Mouse (Mus musculus): ENCODE data around the gene Lbx2. TPM values are rescaled to one million over a fixed set of nuclear protein-coding genes. Genes with fewer than 3 reads are reported as not detected.

Lbx2 gene
- polyA plus RNA-seq, 1 experiment = 0.40 TPM

- H3K27ac ChIP-seq (ENCODE audit: insufficient read depth, low read length) = no peak overlapping the region
- H3K4me3 ChIP-seq (ENCODE audit: insufficient read depth, low read length) = no peak overlapping the region; the same call in 1 of the 2 replicates
- H3K4me1 ChIP-seq (ENCODE audit: control insufficient read depth, insufficient read depth, low read length) = peaks cover 5% of the 10 kb centered on the region
- TF ChIP-seq POLR2A (IDR thresholded peaks at IDR 0.05; ENCODE audit: extremely low read depth, insufficient read depth, low read length) (no peak), CTCF (IDR thresholded peaks at IDR 0.05; ENCODE audit: extremely low read depth, insufficient read depth, low read length) (peak; percentile 66)
These were observed 21.6 kb downstream of the Lbx2 start for GRCm38 (mm10) chr6:83107566-83108400.

GRCm38 (mm10) chr6:83108762-83109668, 22.8 kb downstream of the Lbx2 start, which contains the start of gene Mrpl53:
TSS of gene Mrpl53 (plus strand) at chr6:83109040.
- peak within 1 kb of the TSS; percentile 98 for H3K4me3 ChIP-seq (ENCODE audit: insufficient read depth, low read length)
- TF ChIP-seq POLR2A (IDR thresholded peaks at IDR 0.05; ENCODE audit: extremely low read depth, insufficient read depth, low read length) = peak; percentile 88
- TF ChIP-seq CTCF (IDR thresholded peaks at IDR 0.05; ENCODE audit: extremely low read depth, insufficient read depth, low read length) = no peak
- H3K4me1 ChIP-seq (ENCODE audit: control insufficient read depth, insufficient read depth, low read length) = peaks cover 5% of the 10 kb centered on the region
- H3K27ac ChIP-seq (ENCODE audit: insufficient read depth, low read length) = peak within 1 kb of the TSS; percentile 84

DNA sequence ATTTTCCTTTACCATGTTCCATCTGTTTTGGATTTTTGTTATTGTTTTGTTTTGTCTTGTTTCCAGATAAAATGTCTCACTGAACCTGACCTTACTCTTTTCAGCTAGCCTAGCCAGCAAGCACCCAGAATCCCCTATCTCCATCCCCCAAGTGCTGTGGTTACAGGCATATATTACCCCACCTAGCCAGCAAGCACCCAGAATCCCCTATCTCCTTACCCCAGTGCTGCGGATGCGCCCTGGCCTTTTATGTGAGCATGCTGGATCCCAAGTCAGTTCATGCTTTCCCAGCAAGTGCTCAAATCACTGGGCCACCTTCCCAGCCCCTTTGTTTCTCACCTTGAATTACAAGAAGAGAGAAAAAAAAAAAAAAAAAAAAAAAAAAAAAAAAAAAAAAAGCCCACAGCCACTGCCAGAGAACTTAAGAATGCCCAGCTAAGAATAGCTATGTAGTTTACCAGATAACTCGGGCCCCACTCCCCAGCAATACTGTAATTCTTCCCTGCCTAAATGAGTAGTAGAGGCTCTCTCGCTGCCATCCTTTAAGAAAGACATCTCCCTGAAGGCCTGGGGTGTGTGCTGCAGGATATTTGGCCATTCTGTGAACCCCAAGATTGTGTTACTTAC, 25.5 kb downstream of the Lbx2 start:
- Histone ChIP-seq H3K4me3 (ENCODE audit: insufficient read depth, low read length) (no peak overlapping the region), H3K27ac (ENCODE audit: insufficient read depth, low read length) (no peak overlapping the region), H3K4me1 (ENCODE audit: control insufficient read depth, insufficient read depth, low read length) (peaks cover 3% of the 10 kb centered on the region; the same call in 1 of the 2 replicates)
- TF ChIP-seq POLR2A (IDR thresholded peaks at IDR 0.05; ENCODE audit: extremely low read depth, insufficient read depth, low read length) (no peak), CTCF (IDR thresholded peaks at IDR 0.05; ENCODE audit: extremely low read depth, insufficient read depth, low read length) (no peak)

GRCm38 (mm10) chr6:83115011-83115671, 29.0 kb downstream of the Lbx2 start, which contains the start of gene Mogs:
TSS of gene Mogs (plus strand) at chr6:83115496.
- Histone ChIP-seq H3K27ac (ENCODE audit: insufficient read depth, low read length) (peak within 1 kb of the TSS; percentile 19; the same call in 1 of the 2 replicates), H3K4me3 (ENCODE audit: insufficient read depth, low read length) (peak within 1 kb of the TSS; percentile 64), H3K4me1 (ENCODE audit: control insufficient read depth, insufficient read depth, low read length) (no peaks in the 10 kb centered on the region)
- TF ChIP-seq POLR2A (IDR thresholded peaks at IDR 0.05; ENCODE audit: extremely low read depth, insufficient read depth, low read length) (peak; percentile 95), CTCF (IDR thresholded peaks at IDR 0.05; ENCODE audit: extremely low read depth, insufficient read depth, low read length) (no peak)

DNA sequence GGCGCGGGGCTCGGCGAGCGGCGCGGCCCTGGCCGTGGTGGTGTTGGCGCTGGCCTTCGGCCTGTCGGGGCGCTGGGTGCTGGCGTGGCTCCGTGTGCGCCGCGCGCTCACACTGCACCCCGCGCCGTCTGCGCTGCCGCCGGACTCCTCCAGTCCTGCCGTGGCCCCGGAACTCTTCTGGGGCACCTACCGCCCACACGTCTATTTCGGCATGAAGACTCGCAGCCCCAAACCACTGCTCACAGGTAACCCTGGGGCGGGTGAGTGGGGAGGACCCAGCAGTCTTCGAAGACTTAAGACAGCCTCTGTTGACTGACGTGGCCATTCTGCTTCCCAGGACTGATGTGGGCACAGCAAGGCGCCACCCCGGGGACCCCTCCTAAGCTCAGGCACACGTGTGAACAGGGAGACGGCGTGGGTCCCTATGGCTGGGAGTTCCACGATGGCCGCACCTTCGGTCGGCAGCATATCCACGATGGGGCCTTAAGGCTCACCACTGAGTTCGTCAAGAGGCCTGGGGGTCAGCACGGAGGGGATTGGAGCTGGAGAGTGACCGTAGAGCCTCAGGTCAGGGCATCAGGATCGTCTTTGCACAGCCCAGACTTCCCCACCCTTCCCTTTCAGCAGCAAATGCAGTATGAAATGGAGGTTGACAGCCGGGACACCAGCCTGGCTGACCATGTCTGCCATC, 29.7 kb downstream of the Lbx2 start:
- peak overlapping the region; percentile 64 for H3K4me3 ChIP-seq (ENCODE audit: insufficient read depth, low read length)
- H3K27ac ChIP-seq (ENCODE audit: insufficient read depth, low read length) = no peak overlapping the region
- TF ChIP-seq POLR2A (IDR thresholded peaks at IDR 0.05; ENCODE audit: extremely low read depth, insufficient read depth, low read length) (no peak), CTCF (IDR thresholded peaks at IDR 0.05; ENCODE audit: extremely low read depth, insufficient read depth, low read length) (no peak)
- no peaks in the 10 kb centered on the region for H3K4me1 ChIP-seq (ENCODE audit: control insufficient read depth, insufficient read depth, low read length)

GRCm38 (mm10) chr6:83116373-83117164, 30.4 kb downstream of the Lbx2 start:
- H3K27ac ChIP-seq (ENCODE audit: insufficient read depth, low read length) = no peak overlapping the region
- no peaks in the 10 kb centered on the region for H3K4me1 ChIP-seq (ENCODE audit: control insufficient read depth, insufficient read depth, low read length)
- TF ChIP-seq CTCF (IDR thresholded peaks at IDR 0.05; ENCODE audit: extremely low read depth, insufficient read depth, low read length) (no peak), POLR2A (IDR thresholded peaks at IDR 0.05; ENCODE audit: extremely low read depth, insufficient read depth, low read length) (no peak)
- H3K4me3 ChIP-seq (ENCODE audit: insufficient read depth, low read length) = peak overlapping the region; percentile 64

DNA sequence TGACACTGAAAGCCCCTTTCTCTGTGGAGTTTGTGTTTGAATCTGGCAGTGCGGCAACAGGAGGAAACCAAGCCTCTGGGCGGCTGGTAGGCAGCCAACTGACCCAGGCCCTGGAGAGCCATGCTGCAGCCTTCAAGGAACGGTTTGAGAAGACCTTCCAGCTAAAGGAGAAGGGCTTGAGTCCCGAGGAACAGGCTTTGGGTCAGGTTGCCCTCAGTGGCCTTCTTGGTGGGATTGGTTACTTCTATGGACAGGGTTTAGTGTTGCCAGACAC, 30.9 kb downstream of the Lbx2 start:
- Histone ChIP-seq H3K4me3 (ENCODE audit: insufficient read depth, low read length) (no peak overlapping the region), H3K27ac (ENCODE audit: insufficient read depth, low read length) (no peak overlapping the region), H3K4me1 (ENCODE audit: control insufficient read depth, insufficient read depth, low read length) (no peaks in the 10 kb centered on the region)
- no peak for TF ChIP-seq CTCF (IDR thresholded peaks at IDR 0.05; ENCODE audit: extremely low read depth, insufficient read depth, low read length)
- no peak for TF ChIP-seq POLR2A (IDR thresholded peaks at IDR 0.05; ENCODE audit: extremely low read depth, insufficient read depth, low read length)

- no peak overlapping the region for H3K27ac ChIP-seq (ENCODE audit: insufficient read depth, low read length)
- no peaks in the 10 kb centered on the region for H3K4me1 ChIP-seq (ENCODE audit: control insufficient read depth, insufficient read depth, low read length)
- H3K4me3 ChIP-seq (ENCODE audit: insufficient read depth, low read length) = no peak overlapping the region
- TF ChIP-seq POLR2A (IDR thresholded peaks at IDR 0.05; ENCODE audit: extremely low read depth, insufficient read depth, low read length) = no peak
- no peak for TF ChIP-seq CTCF (IDR thresholded peaks at IDR 0.05; ENCODE audit: extremely low read depth, insufficient read depth, low read length)
These were observed 31.4 kb downstream of the Lbx2 start for GRCm38 (mm10) chr6:83117616-83118015.
